Mouse (Mus musculus) small intestine, adult 2 months (tissue): ENCODE measurements around the gene Best2.

Experiments used
- CTCF ChIP-seq: fragments of 200-500 bp; IDR thresholded peaks from 2 replicates; pipeline ENCODE4 v1.5.1; 2012; ENCODE audit warnings: low read depth, mild to moderate bottlenecking, control low read depth, inconsistent platforms, low read length, moderate library complexity, mixed read lengths; ENCODE audit not compliant: insufficient replicate concordance, insufficient read length; ENCODE audit errors: extremely low read depth
- POLR2A ChIP-seq: fragments of 200-500 bp; IDR thresholded peaks from 2 replicates; pipeline ENCODE4 v1.6.1; 2012; ENCODE audit warnings: low read depth, mild to moderate bottlenecking, control low read depth, inconsistent platforms, low read length, moderate library complexity

DNA sequence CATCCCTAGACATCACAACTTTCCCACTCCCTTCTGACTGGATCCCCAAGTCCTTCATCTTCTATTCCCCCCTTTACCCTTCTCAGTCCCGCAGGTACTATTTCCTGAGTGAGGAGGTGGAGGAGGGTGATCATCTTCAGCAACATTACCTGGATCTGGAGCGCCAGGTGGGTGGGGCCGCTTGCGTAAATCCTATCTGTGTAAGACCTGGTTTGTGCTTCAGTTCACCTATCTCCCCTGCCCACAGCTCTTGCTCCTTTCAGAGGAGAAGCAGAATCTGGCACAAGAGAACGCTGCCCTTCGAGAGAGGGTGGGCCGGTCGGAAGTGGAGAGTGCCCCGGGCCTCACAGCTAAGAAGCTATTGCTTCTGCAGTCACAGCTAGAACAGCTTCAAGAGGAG is 20.0 kb downstream of the Best2 start:
- 0 out of 2 replicates have a peak, but pooled peaks have one; percentile 29 for TF ChIP-seq POLR2A
- TF ChIP-seq CTCF: no peak
